In genomic region chr14:35092646-35093045, GRCm38 (mm10) we compare ENCODE assay signal across 35 mouse cellular contexts.
"Had no signal": no experiment of that assay in that cellular context is flagged by ENCODE, and none has a peak within 500 bp of the region (broad histone marks: within the 10 kb centered on the region; RNA-seq: fewer than 3 reads in every experiment).

No protein-coding gene starts in this region.

- H3K27me3 ChIP-seq: heart, embryonic 13.5 days; hindbrain, embryonic 12.5 days; hindbrain, embryonic 13.5 days; hindbrain, embryonic 15.5 days; intestine, embryonic 15.5 days; kidney, embryonic 15.5 days had no signal

- H3K36me3 ChIP-seq: heart, embryonic 10.5 days; heart, embryonic 12.5 days; heart, embryonic 13.5 days; heart, embryonic 15.5 days; hindbrain, embryonic 10.5 days; hindbrain, embryonic 12.5 days; hindbrain, embryonic 13.5 days; hindbrain, embryonic 15.5 days; intestine, embryonic 15.5 days; kidney, embryonic 15.5 days had no signal

- DNase-seq: heart, postnatal 10 days; heart, postnatal 14 days; heart, postnatal 36 days; heart, postnatal 4 days; kidney, adult 11 months; kidney, adult 18-20 months; kidney, adult 2 months; kidney, adult 8-10 months; kidney, adult 9 months; kidney, postnatal 10 days; kidney, postnatal 14 days; kidney, postnatal 25 days; kidney, postnatal 36 days; kidney, postnatal 4 days; layer of hippocampus, adult 9-11 months; layer of hippocampus, postnatal 36 days had no signal

- H3K4me2 ChIP-seq: heart, embryonic 11.5 days; heart, embryonic 12.5 days; heart, embryonic 13.5 days; heart, embryonic 15.5 days; hindbrain, embryonic 12.5 days; hindbrain, embryonic 13.5 days; hindbrain, embryonic 14.5 days; hindbrain, embryonic 15.5 days; intestine, embryonic 15.5 days; kidney, embryonic 15.5 days had no signal

- H3K9me3 ChIP-seq: heart, embryonic 10.5 days; heart, embryonic 12.5 days; heart, embryonic 13.5 days; heart, embryonic 15.5 days; hindbrain, embryonic 10.5 days; hindbrain, embryonic 12.5 days; hindbrain, embryonic 13.5 days; hindbrain, embryonic 15.5 days; intestine, embryonic 15.5 days; kidney, embryonic 15.5 days had no signal

- ATAC-seq: hindbrain, embryonic 16.5 days; inflammation-experienced regulatory T-cells, adult 6 months; intestine, embryonic 15.5 days; intestine, embryonic 16.5 days; intestine, postnatal 0 days had no signal

- H3K4me1 ChIP-seq: intestine, embryonic 15.5 days had no signal

- H3K9ac ChIP-seq: heart, embryonic 12.5 days; heart, embryonic 13.5 days; heart, embryonic 15.5 days; hindbrain, embryonic 12.5 days; hindbrain, embryonic 13.5 days; hindbrain, embryonic 14.5 days; hindbrain, embryonic 15.5 days; intestine, embryonic 15.5 days; kidney, embryonic 15.5 days had no signal

- H3K27ac ChIP-seq: heart, embryonic 10.5 days; heart, embryonic 13.5 days; heart, embryonic 15.5 days; hindbrain, embryonic 10.5 days; hindbrain, embryonic 12.5 days; hindbrain, embryonic 13.5 days; hindbrain, embryonic 14.5 days; hindbrain, embryonic 15.5 days; hindbrain, postnatal 0 days; intestine, embryonic 15.5 days; kidney, embryonic 15.5 days; kidney, postnatal 0 days; layer of hippocampus, adult 2 months had no signal

- H3K4me3 ChIP-seq: heart, embryonic 10.5 days; heart, embryonic 12.5 days; heart, embryonic 13.5 days; heart, embryonic 15.5 days; hindbrain, embryonic 10.5 days; hindbrain, embryonic 12.5 days; hindbrain, embryonic 13.5 days; hindbrain, embryonic 15.5 days; intestine, embryonic 15.5 days; kidney, embryonic 15.5 days; layer of hippocampus, adult 2 months had no signal
